Mouse (Mus musculus): ENCODE measurements around the gene Slc16a14.

DNA sequence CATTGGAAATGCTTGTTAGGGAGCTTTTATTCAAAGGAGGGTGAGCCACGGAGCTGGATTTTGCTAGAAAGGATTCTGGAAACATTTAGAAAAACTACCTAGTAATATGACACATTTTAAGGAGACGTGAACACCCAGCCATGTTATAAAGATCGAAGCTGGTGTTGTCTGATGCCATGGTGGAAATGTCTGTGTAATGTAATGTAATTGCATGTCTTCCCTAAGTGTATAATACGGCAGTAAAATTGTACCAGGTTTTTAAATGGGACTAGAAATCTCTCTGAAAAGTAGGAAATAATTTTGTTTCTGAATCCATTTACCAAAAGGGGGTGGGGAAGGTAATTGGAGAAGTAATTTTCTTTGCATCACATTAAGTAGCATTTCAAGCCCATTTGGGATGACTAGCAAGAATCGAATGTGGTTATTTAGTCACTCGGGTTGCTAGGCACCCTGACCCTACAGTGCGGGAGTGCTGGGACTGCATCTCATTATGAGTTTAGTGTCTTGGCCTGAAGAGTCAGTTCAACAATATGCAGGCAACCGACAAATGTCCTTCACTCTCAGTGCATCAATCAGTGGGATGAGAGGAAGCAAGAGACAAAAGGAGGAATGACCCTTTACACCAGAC is 24.6 kb downstream of the Slc16a14 start:
- no peak for TF ChIP-seq EP300 (IDR thresholded peaks at IDR 0.05; ENCODE audit: low read depth)
- TF ChIP-seq CTCF (IDR thresholded peaks at IDR 0.05; ENCODE audit: low read depth): no peak
